Mouse (Mus musculus): ENCODE data around the gene Bnc2. TPM values are rescaled to one million over a fixed set of nuclear protein-coding genes. Genes with fewer than 3 reads are reported as not detected.

Bnc2 gene
- polyA plus RNA-seq, 1 experiment from 2014 or later: 3.4 TPM

DNA sequence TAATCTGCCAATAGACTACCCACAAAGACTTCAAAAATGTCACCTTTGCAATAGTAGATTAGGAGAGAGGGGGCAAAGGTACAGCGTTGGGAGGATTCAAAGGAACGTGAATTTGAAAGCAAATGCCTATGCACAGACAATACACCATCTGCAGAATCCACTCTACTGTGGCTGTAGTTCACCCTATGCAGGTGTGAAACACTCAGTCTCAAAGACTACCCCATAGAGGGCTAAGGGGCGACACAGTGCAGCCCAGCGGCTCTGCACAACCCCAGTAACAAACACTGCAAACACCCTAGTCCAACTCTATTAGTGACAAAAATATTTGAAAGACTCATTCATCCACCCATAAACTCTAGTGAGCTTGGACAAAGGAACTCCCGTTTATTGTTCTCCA, 218.2 kb downstream of the Bnc2 start:
- H3K4me3 ChIP-seq (ENCODE audit: low read length): no peak overlapping the region
- H3K9ac ChIP-seq (ENCODE audit: low read length): no peak overlapping the region
- H3K27ac ChIP-seq (ENCODE audit: low read length): no peak overlapping the region
- no peaks in the 10 kb centered on the region; the same call in 1 of the 2 replicates for H3K4me1 ChIP-seq (replicated peaks; ENCODE audit: control insufficient read depth, insufficient read depth, low read length)
- H3K36me3 ChIP-seq (ENCODE audit: control insufficient read depth, insufficient read depth, low read length): no peaks in the 10 kb centered on the region
- WGBS: 74% methylated on average over 5 of the region's 5 CpGs
- H3K27me3 ChIP-seq (ENCODE audit: control insufficient read depth, insufficient read depth, low read depth, low read length): no peaks in the 10 kb centered on the region
- no peak overlapping the region for H3K4me2 ChIP-seq (ENCODE audit: low read depth, low read length)
- no peak for ATAC-seq (ENCODE audit: low read depth)
- no peaks in the 10 kb centered on the region for H3K9me3 ChIP-seq (ENCODE audit: control insufficient read depth, low read length)

DNA sequence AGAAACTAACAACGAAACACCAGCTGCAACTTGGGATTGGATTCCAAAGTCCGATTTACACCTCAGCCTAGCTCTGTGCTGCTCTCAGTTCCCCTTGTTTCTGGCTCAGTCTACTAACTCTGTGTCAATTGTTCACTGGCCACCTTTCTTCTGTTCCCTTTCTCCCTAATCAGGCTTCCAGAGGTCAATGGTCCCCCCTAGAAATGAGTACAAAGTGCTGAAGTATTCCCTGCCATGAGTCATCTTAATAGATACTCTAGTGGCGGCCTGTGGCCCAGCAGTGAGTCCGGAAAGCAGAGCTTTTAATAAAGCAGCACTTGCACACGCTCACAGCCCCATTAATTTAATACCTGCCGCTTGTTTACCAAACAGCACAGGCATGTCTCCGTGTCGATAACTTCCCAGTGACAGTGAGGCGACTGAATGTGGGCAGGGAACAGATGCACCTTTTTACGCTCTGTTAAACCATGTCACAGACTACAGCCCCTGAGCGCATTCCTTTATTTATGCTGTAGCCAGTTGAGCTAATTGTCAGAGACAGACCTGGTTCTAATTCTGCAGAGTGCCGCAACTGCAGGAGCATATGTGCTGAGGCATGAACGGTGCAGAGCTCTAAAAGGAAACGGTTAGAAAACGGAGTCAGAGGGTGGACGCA, 218.8 kb downstream of the Bnc2 start:
- no peak overlapping the region for H3K9ac ChIP-seq (ENCODE audit: low read length)
- H3K27me3 ChIP-seq (ENCODE audit: control insufficient read depth, insufficient read depth, low read depth, low read length): no peaks in the 10 kb centered on the region
- H3K4me3 ChIP-seq (ENCODE audit: low read length): no peak overlapping the region
- WGBS: 81% methylated on average over 16 of the region's 16 CpGs
- ATAC-seq (ENCODE audit: low read depth): no peak
- no peaks in the 10 kb centered on the region for H3K36me3 ChIP-seq (ENCODE audit: control insufficient read depth, insufficient read depth, low read length)
- H3K4me2 ChIP-seq (ENCODE audit: low read depth, low read length): no peak overlapping the region
- H3K27ac ChIP-seq (ENCODE audit: low read length): no peak overlapping the region
- no peaks in the 10 kb centered on the region for H3K9me3 ChIP-seq (ENCODE audit: control insufficient read depth, low read length)
- no peaks in the 10 kb centered on the region; the same call in 1 of the 2 replicates for H3K4me1 ChIP-seq (replicated peaks; ENCODE audit: control insufficient read depth, insufficient read depth, low read length)

DNA sequence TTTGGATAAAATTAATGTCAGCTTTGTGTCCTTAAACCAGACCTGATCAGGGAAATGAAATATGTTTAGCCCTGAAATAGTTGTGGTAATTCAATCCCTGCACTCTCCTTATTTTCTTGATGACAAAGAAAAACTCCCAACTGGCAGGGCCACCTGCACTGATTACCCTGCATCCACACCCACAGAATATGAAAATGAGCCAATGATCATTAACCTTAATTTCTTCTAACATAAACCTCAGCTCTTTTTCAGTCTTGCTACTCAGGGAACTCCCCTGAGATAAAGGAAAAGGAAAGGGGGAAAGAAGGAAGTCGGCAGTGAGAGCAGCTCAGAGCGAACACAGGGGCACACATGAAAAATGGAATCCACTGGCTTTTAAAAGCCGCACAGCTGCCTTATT, 220.6 kb downstream of the Bnc2 start:
- Histone ChIP-seq H3K4me1 (replicated peaks; ENCODE audit: control insufficient read depth, insufficient read depth, low read length) (no peaks in the 10 kb centered on the region; the same call in 1 of the 2 replicates), H3K9me3 (ENCODE audit: control insufficient read depth, low read length) (no peaks in the 10 kb centered on the region), H3K36me3 (ENCODE audit: control insufficient read depth, insufficient read depth, low read length) (no peaks in the 10 kb centered on the region), H3K4me3 (ENCODE audit: low read length) (no peak overlapping the region), H3K4me2 (ENCODE audit: low read depth, low read length) (no peak overlapping the region), H3K27me3 (ENCODE audit: control insufficient read depth, insufficient read depth, low read depth, low read length) (no peaks in the 10 kb centered on the region), H3K9ac (ENCODE audit: low read length) (no peak overlapping the region), H3K27ac (ENCODE audit: low read length) (no peak overlapping the region)
- ATAC-seq (ENCODE audit: low read depth): no peak
- WGBS: 41% methylated on average over 3 of the region's 3 CpGs

DNA sequence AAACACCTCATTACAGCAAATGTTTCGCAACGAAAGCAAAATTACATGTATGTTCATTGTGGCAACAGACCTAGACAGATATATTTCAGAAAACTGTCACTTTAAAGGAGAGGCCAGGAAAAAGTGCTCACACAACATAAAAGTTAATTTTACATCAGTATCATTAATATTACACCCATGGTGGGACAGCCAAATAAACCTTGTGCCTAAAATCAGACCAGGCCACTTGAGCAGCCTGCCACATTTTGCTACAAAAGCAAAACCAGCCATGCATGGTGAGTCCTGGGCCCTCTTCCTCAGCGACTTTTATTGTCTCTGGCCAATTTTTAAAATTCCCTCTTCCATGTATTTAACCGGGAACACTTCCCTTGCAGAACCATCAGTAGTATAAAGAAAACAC, 221.5 kb downstream of the Bnc2 start:
- ATAC-seq (ENCODE audit: low read depth): no peak

DNA sequence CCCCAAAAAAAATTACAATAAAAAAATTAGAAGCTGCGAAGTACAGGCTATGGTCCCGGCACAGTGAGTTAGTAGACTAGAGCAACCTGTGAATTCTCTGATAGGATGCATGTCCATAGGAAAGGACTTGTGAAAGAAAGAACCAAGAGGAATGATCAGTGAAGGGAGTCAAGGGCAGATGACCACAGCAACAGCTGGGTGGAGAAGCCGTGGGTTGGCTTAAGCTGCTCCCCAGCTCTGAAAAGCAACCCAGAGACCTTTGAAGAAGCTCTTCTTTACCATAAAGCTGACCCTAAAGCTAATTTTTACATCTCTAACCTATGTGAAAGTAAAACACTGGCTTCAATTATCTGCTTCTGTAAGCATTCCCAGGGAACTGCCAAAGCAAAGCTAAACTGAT, 222.4 kb downstream of the Bnc2 start:
- no peaks in the 10 kb centered on the region for H3K9me3 ChIP-seq (ENCODE audit: control insufficient read depth, low read length)
- H3K4me3 ChIP-seq (ENCODE audit: low read length): no peak overlapping the region
- no peak for ATAC-seq (ENCODE audit: low read depth)

More for the DNA sequence above, 221.5 kb downstream of the Bnc2 start:
- Histone ChIP-seq H3K9ac (ENCODE audit: low read length) (no peak overlapping the region), H3K4me3 (ENCODE audit: low read length) (no peak overlapping the region), H3K27ac (ENCODE audit: low read length) (no peak overlapping the region), H3K4me1 (replicated peaks; ENCODE audit: control insufficient read depth, insufficient read depth, low read length) (no peaks in the 10 kb centered on the region; the same call in 1 of the 2 replicates), H3K4me2 (ENCODE audit: low read depth, low read length) (no peak overlapping the region), H3K9me3 (ENCODE audit: control insufficient read depth, low read length) (no peaks in the 10 kb centered on the region), H3K27me3 (ENCODE audit: control insufficient read depth, insufficient read depth, low read depth, low read length) (no peaks in the 10 kb centered on the region), H3K36me3 (ENCODE audit: control insufficient read depth, insufficient read depth, low read length) (no peaks in the 10 kb centered on the region)
- 73% methylated on average over 4 of the region's 4 CpGs for WGBS

DNA sequence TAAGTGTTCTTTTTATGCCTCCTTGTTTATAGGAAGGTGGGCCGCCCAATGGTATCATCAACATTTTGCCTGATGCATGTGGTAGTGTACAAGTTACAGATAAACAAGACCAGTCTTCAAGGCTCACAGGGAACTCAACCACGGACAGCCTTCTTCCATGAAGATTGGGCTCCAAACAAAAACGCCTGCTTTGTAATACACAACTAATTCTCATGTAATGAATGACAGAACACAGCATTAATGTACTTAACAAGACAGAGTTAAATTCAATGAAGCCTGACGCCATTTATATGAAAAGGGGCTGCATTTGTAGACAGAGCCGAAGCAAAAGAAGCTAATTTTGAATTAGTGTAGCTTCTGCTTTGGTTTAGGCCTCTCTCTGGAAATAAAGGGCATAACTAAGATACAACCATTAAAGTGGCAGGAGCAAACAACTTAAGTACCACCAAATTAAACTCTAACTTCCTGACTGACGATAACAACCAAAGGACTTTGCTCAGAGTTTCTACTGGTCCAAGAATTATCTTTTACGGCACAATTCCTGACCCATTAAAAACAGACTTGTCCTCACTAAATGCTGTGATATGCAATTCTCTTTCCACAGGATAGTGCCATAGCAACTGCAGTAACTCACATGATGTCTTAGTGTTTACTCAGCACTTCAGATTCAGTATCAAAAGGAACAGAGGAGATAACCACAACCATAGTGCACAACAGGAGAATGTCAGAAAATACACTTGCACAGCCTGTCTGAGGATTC, 225.6 kb downstream of the Bnc2 start:
- Histone ChIP-seq H3K27ac (ENCODE audit: low read length) (no peak overlapping the region), H3K9ac (ENCODE audit: low read length) (no peak overlapping the region), H3K9me3 (ENCODE audit: control insufficient read depth, low read length) (no peaks in the 10 kb centered on the region), H3K36me3 (ENCODE audit: control insufficient read depth, insufficient read depth, low read length) (no peaks in the 10 kb centered on the region), H3K4me3 (ENCODE audit: low read length) (no peak overlapping the region), H3K4me1 (replicated peaks; ENCODE audit: control insufficient read depth, insufficient read depth, low read length) (no peaks in the 10 kb centered on the region), H3K4me2 (ENCODE audit: low read depth, low read length) (no peak overlapping the region), H3K27me3 (ENCODE audit: control insufficient read depth, insufficient read depth, low read depth, low read length) (no peaks in the 10 kb centered on the region)
- WGBS: 61% methylated on average over 7 of the region's 7 CpGs
- no peak for ATAC-seq (ENCODE audit: low read depth)

More for the DNA sequence above, 222.4 kb downstream of the Bnc2 start:
- Histone ChIP-seq H3K9ac (ENCODE audit: low read length) (no peak overlapping the region), H3K4me1 (replicated peaks; ENCODE audit: control insufficient read depth, insufficient read depth, low read length) (no peaks in the 10 kb centered on the region; the same call in 1 of the 2 replicates), H3K36me3 (ENCODE audit: control insufficient read depth, insufficient read depth, low read length) (no peaks in the 10 kb centered on the region), H3K27me3 (ENCODE audit: control insufficient read depth, insufficient read depth, low read depth, low read length) (no peaks in the 10 kb centered on the region), H3K4me2 (ENCODE audit: low read depth, low read length) (no peak overlapping the region), H3K27ac (ENCODE audit: low read length) (no peak overlapping the region)
- 94% methylated on average over 3 of the region's 3 CpGs for WGBS

DNA sequence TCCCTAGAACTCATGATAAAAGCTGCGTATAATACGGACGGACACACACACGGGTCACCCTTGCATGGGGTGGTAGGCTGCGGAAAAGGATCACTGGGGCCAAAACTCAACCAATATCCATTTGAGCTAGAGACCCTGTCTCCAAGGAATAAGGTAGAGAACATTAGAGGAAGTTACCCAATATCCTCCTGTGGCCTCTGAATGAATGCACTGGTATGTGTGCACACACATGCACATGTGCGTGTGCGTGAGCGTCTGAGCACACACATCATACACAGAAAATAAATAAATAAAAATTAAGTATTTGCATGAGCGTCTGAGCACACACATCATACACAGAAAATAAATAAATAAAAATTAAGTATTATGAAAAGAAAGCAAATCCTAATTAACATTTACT, 241.8 kb downstream of the Bnc2 start:
- H3K27me3 ChIP-seq (ENCODE audit: control insufficient read depth, insufficient read depth, low read depth, low read length): no peaks in the 10 kb centered on the region
- no peak overlapping the region for H3K9ac ChIP-seq (ENCODE audit: low read length)
- H3K4me2 ChIP-seq (ENCODE audit: low read depth, low read length): no peak overlapping the region
- H3K4me3 ChIP-seq (ENCODE audit: low read length): no peak overlapping the region
- H3K9me3 ChIP-seq (ENCODE audit: control insufficient read depth, low read length): no peaks in the 10 kb centered on the region
- no peak for ATAC-seq (ENCODE audit: low read depth)
- no peak overlapping the region for H3K27ac ChIP-seq (ENCODE audit: low read length)
- H3K36me3 ChIP-seq (ENCODE audit: control insufficient read depth, insufficient read depth, low read length): no peaks in the 10 kb centered on the region
- 93% methylated on average over 9 of the region's 9 CpGs for WGBS
- H3K4me1 ChIP-seq (replicated peaks; ENCODE audit: control insufficient read depth, insufficient read depth, low read length): 0 out of 2 replicates have a peak, but pooled peaks cover 3% of the 10 kb centered on the region

DNA sequence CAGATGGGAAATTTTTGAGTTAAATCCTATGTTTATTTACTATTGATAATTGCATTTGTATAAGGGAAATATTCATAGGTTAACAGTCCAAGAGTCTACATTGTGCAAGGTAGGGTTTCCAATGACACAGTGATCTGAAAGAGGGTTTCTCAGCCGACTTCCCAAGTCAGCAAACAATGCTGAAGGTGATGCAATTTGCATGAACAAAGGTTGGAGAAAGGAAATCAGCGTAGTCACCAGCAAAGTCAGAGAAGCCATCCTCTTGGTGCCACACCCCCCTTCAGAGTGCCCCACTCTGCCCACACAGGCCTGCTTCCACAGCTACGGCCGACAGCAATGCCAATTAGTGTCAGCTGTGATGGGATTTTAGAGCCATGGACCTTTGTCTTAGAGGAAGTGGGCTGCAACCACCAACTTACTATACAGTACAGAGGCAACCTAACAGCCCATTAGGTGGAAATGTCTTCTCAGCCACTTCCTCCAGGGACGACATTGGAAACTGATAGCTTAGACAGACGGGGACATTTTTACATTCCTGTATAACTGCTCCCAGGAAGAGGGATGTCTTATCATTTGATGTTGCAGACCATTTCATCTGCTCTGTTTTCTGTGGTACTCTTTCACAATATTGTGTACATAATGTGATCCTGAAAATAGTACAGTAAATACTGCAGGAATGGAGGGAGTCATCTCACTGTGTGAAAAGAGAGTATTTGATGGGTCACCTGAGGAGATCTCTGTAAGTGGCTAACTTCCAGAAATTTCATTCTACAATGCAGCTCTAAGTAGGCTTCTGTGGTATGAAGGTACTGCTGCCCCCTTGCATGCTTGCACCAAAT, 243.2 kb downstream of the Bnc2 start:
- Histone ChIP-seq H3K36me3 (ENCODE audit: control insufficient read depth, insufficient read depth, low read length) (no peaks in the 10 kb centered on the region), H3K9me3 (ENCODE audit: control insufficient read depth, low read length) (no peaks in the 10 kb centered on the region), H3K4me3 (ENCODE audit: low read length) (no peak overlapping the region), H3K27ac (ENCODE audit: low read length) (no peak overlapping the region), H3K27me3 (ENCODE audit: control insufficient read depth, insufficient read depth, low read depth, low read length) (no peaks in the 10 kb centered on the region), H3K9ac (ENCODE audit: low read length) (no peak overlapping the region), H3K4me2 (ENCODE audit: low read depth, low read length) (no peak overlapping the region), H3K4me1 (replicated peaks; ENCODE audit: control insufficient read depth, insufficient read depth, low read length) (0 out of 2 replicates have a peak, but pooled peaks cover 3% of the 10 kb centered on the region)
- no peak for ATAC-seq (ENCODE audit: low read depth)
- 41% methylated on average over 6 of the region's 6 CpGs for WGBS

DNA sequence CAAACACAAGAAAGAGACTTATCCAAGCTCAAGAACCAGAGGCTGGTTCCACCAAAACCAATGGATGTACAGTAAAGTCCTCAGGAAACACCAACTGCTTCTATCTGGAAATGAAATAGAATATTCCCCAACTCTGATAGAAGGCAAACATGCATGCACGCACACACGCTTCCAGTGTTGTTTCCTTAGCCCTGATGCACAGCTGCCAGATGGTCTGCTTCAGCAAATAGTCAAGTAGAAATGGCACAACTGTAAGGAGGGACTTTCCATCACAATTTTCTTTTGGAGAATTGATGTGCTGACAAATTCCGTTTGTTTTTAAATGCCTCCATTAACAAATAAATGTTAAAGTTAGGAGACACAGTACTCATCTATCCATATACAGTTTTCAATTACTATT, 247.1 kb downstream of the Bnc2 start:
- Histone ChIP-seq H3K4me2 (ENCODE audit: low read depth, low read length) (no peak overlapping the region), H3K4me3 (ENCODE audit: low read length) (no peak overlapping the region), H3K27me3 (ENCODE audit: control insufficient read depth, insufficient read depth, low read depth, low read length) (no peaks in the 10 kb centered on the region), H3K27ac (ENCODE audit: low read length) (no peak overlapping the region), H3K9ac (ENCODE audit: low read length) (no peak overlapping the region), H3K36me3 (ENCODE audit: control insufficient read depth, insufficient read depth, low read length) (no peaks in the 10 kb centered on the region), H3K9me3 (ENCODE audit: control insufficient read depth, low read length) (no peaks in the 10 kb centered on the region), H3K4me1 (replicated peaks; ENCODE audit: control insufficient read depth, insufficient read depth, low read length) (0 out of 2 replicates have a peak, but pooled peaks cover 3% of the 10 kb centered on the region)
- WGBS: 47% methylated on average over 3 of the region's 3 CpGs
- ATAC-seq (ENCODE audit: low read depth): peak; percentile 69; the same call in 1 of the 2 replicates
